29 mouse cellular contexts compared by ENCODE assay signal in the genomic region with DNA sequence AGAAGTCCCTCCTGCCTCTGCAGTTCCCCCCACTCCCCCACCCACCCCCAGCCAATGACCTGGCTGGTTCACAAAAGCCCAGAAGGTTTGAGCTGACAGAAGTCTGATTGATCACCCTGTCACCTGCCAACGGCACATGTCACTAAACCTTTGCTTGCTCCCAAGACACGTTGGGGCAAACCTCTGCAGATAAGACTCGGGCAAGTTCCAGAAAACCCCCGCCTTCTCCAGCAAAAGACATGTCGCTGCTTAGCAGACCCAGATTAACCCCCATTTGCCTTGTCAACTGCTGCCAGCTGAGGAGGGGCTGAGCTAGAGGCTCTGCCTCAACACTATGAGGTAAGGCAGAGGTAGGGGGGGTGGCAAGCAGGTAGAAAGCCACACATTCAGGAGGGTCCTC. TPM values are rescaled to one million over a fixed set of nuclear protein-coding genes. Genes with fewer than 3 reads are reported as not detected.
A peak's percentile ranks its signal among the peaks of the same experiment; 100 is the strongest.
DNase-seq lines count a peak whose midpoint lies in the region; ATAC-seq and TF ChIP-seq lines count a peak whose summit lies in the region.
"Had no signal": no experiment of that assay in that cellular context is flagged by ENCODE, and none has a peak within 500 bp of the region (broad histone marks: within the 10 kb centered on the region; RNA-seq: fewer than 3 reads in every experiment).

No protein-coding gene starts in this region.

- H3K27me3 ChIP-seq in limb, embryonic 14.5 days (ENCODE audit: control insufficient read depth, insufficient read depth, low read length) = no peaks in the 10 kb centered on the region
- H3K27me3 ChIP-seq in limb, embryonic 10.5 days (ENCODE audit: low read depth, poor library complexity, severe bottlenecking) = peaks cover 15% of the 10 kb centered on the region; the same call in 1 of the 2 replicates
- H3K27me3 ChIP-seq in small intestine, adult 2 months (ENCODE audit: control insufficient read depth, insufficient read depth, low read length) = no peaks in the 10 kb centered on the region
- H3K27me3 ChIP-seq: liver, embryonic 13.5 days had no signal

- peak; percentile 43 for DNase-seq in limb, embryonic 14.5 days (ENCODE audit: low spot score)
- no peak for DNase-seq in limb, embryonic 10.5 days (ENCODE audit: low spot score)
- peak; percentile 72 for DNase-seq in urinary bladder, postnatal 14 days (ENCODE audit: low spot score)
- DNase-seq in urinary bladder, postnatal 4 days (ENCODE audit: low spot score in 2 of 2) = no peak
- no peak for DNase-seq in cerebellum, adult 9-11 months
- no peak for DNase-seq in embryo, embryonic 9.5 days (ENCODE audit: extremely low spot score)
- DNase-seq: adrenal gland, postnatal 36 days; cerebellum, adult 11-12 months; cerebellum, postnatal 14 days; gastrocnemius, postnatal 14 days; heart, adult 11 months; heart, postnatal 14 days; kidney, adult 18-20 months; kidney, postnatal 14 days; liver, embryonic 13.5 days; lung, adult 2 months; lung, postnatal 14 days; right cerebral cortex, postnatal 14 days; spleen, adult 18-20 months; thymus, adult 2 months; thymus, postnatal 4 days had no signal

- H3K4me3 ChIP-seq in limb, embryonic 14.5 days (replicated peaks; ENCODE audit: low read length) = no peak overlapping the region
- no peak overlapping the region for H3K4me3 ChIP-seq in limb, embryonic 10.5 days
- H3K4me3 ChIP-seq in small intestine, adult 2 months (ENCODE audit: low read depth, low read length) = peak overlapping the region; percentile 12; the same call in 1 of the 2 replicates
- H3K4me3 ChIP-seq: heart, embryonic 13.5 days; layer of hippocampus, adult 2 months; liver, embryonic 13.5 days had no signal

- 0 out of 2 replicates have a peak, but pooled peaks cover 2% of the 10 kb centered on the region for H3K4me1 ChIP-seq in limb, embryonic 14.5 days (ENCODE audit: control insufficient read depth, insufficient read depth, low read length)
- H3K4me1 ChIP-seq in limb, embryonic 10.5 days = peaks cover 33% of the 10 kb centered on the region
- H3K4me1 ChIP-seq in small intestine, adult 2 months (ENCODE audit: control insufficient read depth, insufficient read depth, insufficient read length, low read length) = peaks cover 35% of the 10 kb centered on the region
- H3K4me1 ChIP-seq: liver, embryonic 13.5 days had no signal

- no peak for TF ChIP-seq POLR2A in limb, embryonic 14.5 days (IDR thresholded peaks at IDR 0.05; ENCODE audit: borderline replicate concordance, extremely low read depth, insufficient read depth, insufficient read length)
- TF ChIP-seq POLR2A in small intestine, adult 2 months (IDR thresholded peaks at IDR 0.05; ENCODE audit: low read depth, low read length) = no peak

- ATAC-seq in limb, embryonic 14.5 days (ENCODE audit: low FRiP score, low read depth) = no peak
- ATAC-seq: forebrain, embryonic 16.5 days; midbrain, embryonic 16.5 days had no signal

- no peaks in the 10 kb centered on the region for H3K36me3 ChIP-seq in limb, embryonic 14.5 days (ENCODE audit: control insufficient read depth, insufficient read depth, low read length)
- no peaks in the 10 kb centered on the region for H3K36me3 ChIP-seq in limb, embryonic 10.5 days
- peaks cover 20% of the 10 kb centered on the region for H3K36me3 ChIP-seq in small intestine, adult 2 months (ENCODE audit: control insufficient read depth, insufficient read depth, low read length)
- H3K36me3 ChIP-seq: liver, embryonic 13.5 days had no signal

- H3K9ac ChIP-seq in limb, embryonic 14.5 days (ENCODE audit: low read depth, low read length, severe bottlenecking) = no peak overlapping the region
- H3K9ac ChIP-seq: heart, embryonic 13.5 days; liver, embryonic 13.5 days had no signal

- H3K4me2 ChIP-seq in limb, embryonic 14.5 days (replicated peaks; ENCODE audit: low read depth, low read length, severe bottlenecking) = no peak overlapping the region
- H3K4me2 ChIP-seq: heart, embryonic 13.5 days; liver, embryonic 13.5 days had no signal

- H3K9me3 ChIP-seq in limb, embryonic 14.5 days (ENCODE audit: control insufficient read depth, low read length) = no peaks in the 10 kb centered on the region
- no peaks in the 10 kb centered on the region for H3K9me3 ChIP-seq in limb, embryonic 10.5 days (replicated peaks)
- H3K9me3 ChIP-seq: heart, embryonic 13.5 days; liver, embryonic 13.5 days had no signal

- no peak for TF ChIP-seq CTCF in small intestine, adult 2 months (IDR thresholded peaks at IDR 0.05; ENCODE audit: extremely low read depth, insufficient read length, insufficient replicate concordance, low read depth, low read length)

- H3K27ac ChIP-seq in limb, embryonic 14.5 days (replicated peaks; ENCODE audit: low read depth, low read length) = no peak overlapping the region
- H3K27ac ChIP-seq in limb, embryonic 10.5 days = no peak overlapping the region
- H3K27ac ChIP-seq in small intestine, adult 2 months (ENCODE audit: insufficient read depth, low read depth, low read length) = no peak overlapping the region
- H3K27ac ChIP-seq: heart, embryonic 13.5 days; layer of hippocampus, adult 2 months; liver, embryonic 13.5 days had no signal

- WGBS in limb, embryonic 14.5 days = 24% methylated on average over 5 of the region's 5 CpGs
- 12% methylated on average over 5 of the region's 5 CpGs for WGBS in limb, embryonic 10.5 days
- WGBS in small intestine, adult 2 months = 18% methylated on average over 5 of the region's 5 CpGs

RNA-seq across cellular contexts. Expression of gene Krt15, which starts 0.8 kb away (rescaled TPM):
- polyA plus RNA-seq in limb, embryonic 14.5 days (2012; rRNA removed) = 113 and 213 TPM in 2 replicates
- polyA plus RNA-seq in limb, embryonic 14.5 days (2014; fragmentation: Nextera tagmentation; extraction: Ambion mirVana) = 168 and 205 TPM in 2 replicates
- polyA plus RNA-seq in limb, embryonic 10.5 days (2016; fragmentation: Nextera tagmentation; extraction: Ambion mirVana) = 1.6 and 8.4 TPM in 2 replicates
- 0.32 and 1.1 TPM in 2 replicates for polyA plus RNA-seq in small intestine, adult 2 months (2012; rRNA removed)
- polyA plus RNA-seq: forebrain, embryonic 16.5 days; neural tube, embryonic 14.5 days had no signal

RNA-seq across cellular contexts. Expression of gene Krt19, which starts 11.9 kb away (rescaled TPM):
- 30.3 and 74.0 TPM in 2 replicates for polyA plus RNA-seq in limb, embryonic 14.5 days (2012; rRNA removed)
- 89.1 and 105 TPM in 2 replicates for polyA plus RNA-seq in limb, embryonic 14.5 days (2014; fragmentation: Nextera tagmentation; extraction: Ambion mirVana)
- 11.1 and 13.9 TPM in 2 replicates for polyA plus RNA-seq in limb, embryonic 10.5 days (2016; fragmentation: Nextera tagmentation; extraction: Ambion mirVana)
- polyA plus RNA-seq in small intestine, adult 2 months (2012; rRNA removed) = 1,218 and 2,324 TPM in 2 replicates

RNA-seq across cellular contexts. Expression of gene Krt13, which starts 15.2 kb away (rescaled TPM):
- polyA plus RNA-seq in limb, embryonic 14.5 days (2012; rRNA removed) = 0.15 and 0.62 TPM in 2 replicates
- polyA plus RNA-seq in limb, embryonic 14.5 days (2014; fragmentation: Nextera tagmentation; extraction: Ambion mirVana) = 0.54 and 1.7 TPM in 2 replicates
- not detected in 2 replicates for polyA plus RNA-seq in limb, embryonic 10.5 days (2016; fragmentation: Nextera tagmentation; extraction: Ambion mirVana)
- polyA plus RNA-seq in small intestine, adult 2 months (2012; rRNA removed) = 1.0 TPM in 1 of 2 replicates, not detected in the other
- polyA plus RNA-seq: forebrain, embryonic 16.5 days; heart, embryonic 13.5 days; hindbrain, embryonic 11.5 days; limb, embryonic 11.5 days; neural tube, embryonic 14.5 days had no signal

RNA-seq across cellular contexts. Expression of gene Krt36, which starts 31.1 kb away (rescaled TPM):
- polyA plus RNA-seq in limb, embryonic 14.5 days (2012; rRNA removed) = 0.36 and 1.1 TPM in 2 replicates
- polyA plus RNA-seq in limb, embryonic 14.5 days (2014; fragmentation: Nextera tagmentation; extraction: Ambion mirVana) = 2.9 and 5.9 TPM in 2 replicates
- polyA plus RNA-seq in limb, embryonic 10.5 days (2016; fragmentation: Nextera tagmentation; extraction: Ambion mirVana) = not detected in 2 replicates
- not detected in 2 replicates for polyA plus RNA-seq in small intestine, adult 2 months (2012; rRNA removed)
- polyA plus RNA-seq: forebrain, embryonic 16.5 days; heart, embryonic 13.5 days; hindbrain, embryonic 11.5 days; liver, embryonic 13.5 days; midbrain, embryonic 16.5 days; neural tube, embryonic 14.5 days had no signal

RNA-seq across cellular contexts. Expression of gene Krt35, which starts 40.5 kb away (rescaled TPM):
- 1.7 and 2.9 TPM in 2 replicates for polyA plus RNA-seq in limb, embryonic 14.5 days (2012; rRNA removed)
- polyA plus RNA-seq in limb, embryonic 14.5 days (2014; fragmentation: Nextera tagmentation; extraction: Ambion mirVana) = 7.0 and 7.2 TPM in 2 replicates
- 0.08 TPM in 1 of 2 replicates, not detected in the other for polyA plus RNA-seq in limb, embryonic 10.5 days (2016; fragmentation: Nextera tagmentation; extraction: Ambion mirVana)
- polyA plus RNA-seq in small intestine, adult 2 months (2012; rRNA removed) = not detected in 2 replicates
- polyA plus RNA-seq: forebrain, embryonic 16.5 days; heart, embryonic 13.5 days; hindbrain, embryonic 11.5 days; limb, embryonic 11.5 days; liver, embryonic 13.5 days; midbrain, embryonic 16.5 days; neural tube, embryonic 14.5 days had no signal

Comparison
In these comparisons a context has a peak if more than half of its experiments do, and no peak if none do; other contexts are left out.
1. DNase-seq: peak in limb, embryonic 14.5 days (single experiment) and urinary bladder, postnatal 14 days (single experiment); none in limb, embryonic 10.5 days (single experiment), urinary bladder, postnatal 4 days (0 of 2), cerebellum, adult 9-11 months (single experiment) and embryo, embryonic 9.5 days (single experiment).
2. RNA of gene Krt15, which starts 0.8 kb away (polyA plus RNA-seq): 113 to 213 TPM in limb, embryonic 14.5 days; 1.6 to 8.4 TPM in limb, embryonic 10.5 days and 0.32 to 1.1 TPM in small intestine, adult 2 months; every median in the first group is over 10 times any median in the second.
3. RNA of gene Krt19, which starts 11.9 kb away (polyA plus RNA-seq): 1,218 to 2,324 TPM in small intestine, adult 2 months; 30.3 to 105 TPM in limb, embryonic 14.5 days and 11.1 to 13.9 TPM in limb, embryonic 10.5 days; every median in the first group is over 10 times any median in the second.